Mouse (Mus musculus): ENCODE measurements around the gene Ubox5. TPM values are rescaled to one million over a fixed set of nuclear protein-coding genes. Genes with fewer than 3 reads are reported as not detected.

Ubox5 gene
- polyA plus RNA-seq, 1 experiment from 2014 or later = 13.4 TPM

GRCm38 (mm10) chr2:130632887-130633675, 3.2 kb upstream of the Ubox5 start:
- WGBS = 43% methylated on average over 5 of the region's 5 CpGs
- Histone ChIP-seq H3K4me1 (replicated peaks) (peaks cover 44% of the 10 kb centered on the region), H3K36me3 (no peaks in the 10 kb centered on the region), H3K9ac (replicated peaks) (no peak overlapping the region), H3K27me3 (peaks cover 61% of the 10 kb centered on the region), H3K4me2 (replicated peaks) (no peak overlapping the region), H3K27ac (no peak overlapping the region), H3K4me3 (replicated peaks) (no peak overlapping the region), H3K9me3 (no peaks in the 10 kb centered on the region)
- no peak for ATAC-seq

GRCm38 (mm10) chr2:130632416-130632815, 2.6 kb upstream of the Ubox5 start:
- Histone ChIP-seq H3K4me3 (replicated peaks) (no peak overlapping the region), H3K36me3 (peaks cover 4% of the 10 kb centered on the region), H3K27me3 (peaks cover 54% of the 10 kb centered on the region), H3K9me3 (no peaks in the 10 kb centered on the region), H3K9ac (replicated peaks) (no peak overlapping the region), H3K4me1 (replicated peaks) (peaks cover 44% of the 10 kb centered on the region), H3K4me2 (replicated peaks) (no peak overlapping the region), H3K27ac (no peak overlapping the region)
- WGBS = 39% methylated on average over 1 of the region's 1 CpGs
- ATAC-seq = no peak

GRCm38 (mm10) chr2:130629080-130629838, 579 bp downstream of the Ubox5 start:
- Histone ChIP-seq H3K4me3 (replicated peaks) (peak overlapping the region; percentile 99), H3K27ac (peak overlapping the region; percentile 62), H3K27me3 (peaks cover 23% of the 10 kb centered on the region), H3K4me1 (replicated peaks) (peaks cover 29% of the 10 kb centered on the region), H3K4me2 (replicated peaks) (peak overlapping the region; percentile 97), H3K36me3 (peaks cover 21% of the 10 kb centered on the region), H3K9me3 (no peaks in the 10 kb centered on the region), H3K9ac (replicated peaks) (peak overlapping the region; percentile 96)
- no peak; the same call in 1 of the 2 replicates for ATAC-seq
- WGBS = 2% methylated on average over 37 of the region's 37 CpGs

- peaks cover 23% of the 10 kb centered on the region for H3K4me1 ChIP-seq (replicated peaks)
- H3K9me3 ChIP-seq = no peaks in the 10 kb centered on the region
- H3K27me3 ChIP-seq = peaks cover 15% of the 10 kb centered on the region
- 65% methylated on average over 3 of the region's 3 CpGs for WGBS
- no peak for ATAC-seq
- H3K9ac ChIP-seq (replicated peaks) = no peak overlapping the region
- H3K27ac ChIP-seq = no peak overlapping the region
- peak overlapping the region; percentile 97; the same call in 1 of the 2 replicates for H3K4me2 ChIP-seq (replicated peaks)
- peak overlapping the region; percentile 99; the same call in 1 of the 2 replicates for H3K4me3 ChIP-seq (replicated peaks)
- H3K36me3 ChIP-seq = peaks cover 25% of the 10 kb centered on the region
These were observed 1.4 kb downstream of the Ubox5 start for GRCm38 (mm10) chr2:130628424-130628823.

- no peak overlapping the region for H3K4me2 ChIP-seq (replicated peaks)
- 96% methylated on average over 7 of the region's 7 CpGs for WGBS
- no peaks in the 10 kb centered on the region for H3K9me3 ChIP-seq
- ATAC-seq = no peak
- no peak overlapping the region for H3K9ac ChIP-seq (replicated peaks)
- no peaks in the 10 kb centered on the region for H3K27me3 ChIP-seq
- no peak overlapping the region for H3K4me3 ChIP-seq (replicated peaks)
- H3K27ac ChIP-seq = no peak overlapping the region
- no peaks in the 10 kb centered on the region for H3K4me1 ChIP-seq (replicated peaks)
- peaks cover 56% of the 10 kb centered on the region for H3K36me3 ChIP-seq
These were observed 10.9 kb downstream of the Ubox5 start for GRCm38 (mm10) chr2:130618972-130619371.

- 57% methylated on average over 3 of the region's 3 CpGs for WGBS
- ATAC-seq = no peak
- Histone ChIP-seq H3K9ac (replicated peaks) (no peak overlapping the region), H3K4me3 (replicated peaks) (no peak overlapping the region), H3K27ac (no peak overlapping the region), H3K4me2 (replicated peaks) (no peak overlapping the region), H3K9me3 (no peaks in the 10 kb centered on the region), H3K27me3 (no peaks in the 10 kb centered on the region), H3K4me1 (replicated peaks) (no peaks in the 10 kb centered on the region), H3K36me3 (peaks cover 33% of the 10 kb centered on the region)
These were observed 16.7 kb downstream of the Ubox5 start for GRCm38 (mm10) chr2:130613091-130613490.

- Histone ChIP-seq H3K4me1 (replicated peaks) (no peaks in the 10 kb centered on the region), H3K9ac (replicated peaks) (no peak overlapping the region), H3K27me3 (no peaks in the 10 kb centered on the region), H3K4me3 (replicated peaks) (no peak overlapping the region), H3K36me3 (peaks cover 59% of the 10 kb centered on the region), H3K4me2 (replicated peaks) (no peak overlapping the region), H3K27ac (no peak overlapping the region), H3K9me3 (no peaks in the 10 kb centered on the region)
- no peak for ATAC-seq
- 86% methylated on average over 4 of the region's 4 CpGs for WGBS
These were observed 27.6 kb downstream of the Ubox5 start for GRCm38 (mm10) chr2:130602195-130602594.

- Histone ChIP-seq H3K4me3 (replicated peaks) (no peak overlapping the region), H3K9me3 (no peaks in the 10 kb centered on the region), H3K4me2 (replicated peaks) (no peak overlapping the region), H3K27me3 (no peaks in the 10 kb centered on the region), H3K9ac (replicated peaks) (no peak overlapping the region), H3K36me3 (peaks cover 78% of the 10 kb centered on the region), H3K27ac (no peak overlapping the region), H3K4me1 (replicated peaks) (no peaks in the 10 kb centered on the region)
- WGBS = 80% methylated on average over 3 of the region's 3 CpGs
- ATAC-seq = no peak
These were observed 31.4 kb downstream of the Ubox5 start for GRCm38 (mm10) chr2:130598399-130598798.

GRCm38 (mm10) chr2:130597601-130598010, 32.2 kb downstream of the Ubox5 start:
- no peak overlapping the region for H3K4me3 ChIP-seq (replicated peaks)
- H3K4me2 ChIP-seq (replicated peaks) = no peak overlapping the region
- no peaks in the 10 kb centered on the region for H3K4me1 ChIP-seq (replicated peaks)
- H3K9me3 ChIP-seq = no peaks in the 10 kb centered on the region
- H3K27ac ChIP-seq = no peak overlapping the region
- H3K9ac ChIP-seq (replicated peaks) = no peak overlapping the region
- peaks cover 74% of the 10 kb centered on the region for H3K36me3 ChIP-seq
- WGBS = 23% methylated on average over 1 of the region's 1 CpGs
- no peaks in the 10 kb centered on the region for H3K27me3 ChIP-seq
- ATAC-seq = no peak; the same call in 1 of the 2 replicates

GRCm38 (mm10) chr2:130595596-130595995, 34.2 kb downstream of the Ubox5 start:
- H3K9me3 ChIP-seq = no peaks in the 10 kb centered on the region
- no peak overlapping the region for H3K9ac ChIP-seq (replicated peaks)
- H3K4me1 ChIP-seq (replicated peaks) = no peaks in the 10 kb centered on the region
- H3K27me3 ChIP-seq = no peaks in the 10 kb centered on the region
- 82% methylated on average over 1 of the region's 1 CpGs for WGBS
- H3K4me2 ChIP-seq (replicated peaks) = no peak overlapping the region
- ATAC-seq = no peak
- no peak overlapping the region for H3K4me3 ChIP-seq (replicated peaks)
- H3K27ac ChIP-seq = no peak overlapping the region
- H3K36me3 ChIP-seq = peaks cover 79% of the 10 kb centered on the region

GRCm38 (mm10) chr2:130591016-130591415, 38.8 kb downstream of the Ubox5 start:
- Histone ChIP-seq H3K27ac (no peak overlapping the region), H3K9ac (replicated peaks) (no peak overlapping the region), H3K4me1 (replicated peaks) (no peaks in the 10 kb centered on the region), H3K27me3 (no peaks in the 10 kb centered on the region), H3K4me2 (replicated peaks) (no peak overlapping the region), H3K9me3 (no peaks in the 10 kb centered on the region), H3K4me3 (replicated peaks) (no peak overlapping the region), H3K36me3 (peaks cover 53% of the 10 kb centered on the region)
- ATAC-seq = no peak
- 88% methylated on average over 2 of the region's 2 CpGs for WGBS

GRCm38 (mm10) chr2:130589761-130590160, 40.1 kb downstream of the Ubox5 start:
- Histone ChIP-seq H3K36me3 (peaks cover 40% of the 10 kb centered on the region), H3K4me2 (replicated peaks) (no peak overlapping the region), H3K4me1 (replicated peaks) (no peaks in the 10 kb centered on the region), H3K9me3 (no peaks in the 10 kb centered on the region), H3K4me3 (replicated peaks) (no peak overlapping the region), H3K9ac (replicated peaks) (no peak overlapping the region), H3K27ac (no peak overlapping the region), H3K27me3 (no peaks in the 10 kb centered on the region)
- no peak for ATAC-seq
- WGBS = 95% methylated on average over 2 of the region's 2 CpGs
